Mouse (Mus musculus): ENCODE measurements around the gene Pou2f2.
"Not testable (repeated sequence)": the region's sequence is repeated elsewhere in the genome, so short reads cannot be mapped to it uniquely, and the experiment has no call there.

Gene Pou2f2

GRCm38 (mm10) chr7:25067909-25068656, 111.4 kb downstream of the Pou2f2 start:
- DNase-seq (ENCODE audit: extremely low spot score, low spot score) = no peak

DNA sequence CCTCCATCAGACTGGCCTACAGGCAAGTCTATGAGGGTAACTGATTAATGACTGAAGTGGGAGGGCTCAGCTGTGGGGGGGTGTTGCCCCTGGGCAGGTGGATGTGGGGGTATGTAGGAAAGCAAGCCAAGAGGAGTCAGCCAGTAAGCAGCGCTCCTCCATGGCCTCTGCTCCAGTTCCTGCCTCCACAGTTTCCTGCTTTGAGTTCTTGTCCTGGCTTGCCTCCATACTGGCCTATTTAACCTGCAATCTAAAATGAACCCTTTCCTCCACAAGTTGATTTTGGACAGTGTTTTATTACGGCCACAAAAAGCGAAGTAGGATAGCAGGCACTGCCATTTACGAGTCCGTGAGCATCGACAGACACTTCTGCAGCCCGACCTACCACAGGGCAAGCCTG, 112.2 kb downstream of the Pou2f2 start:
- DNase-seq (ENCODE audit: extremely low spot score, low spot score) = no peak

- DNase-seq (ENCODE audit: extremely low spot score, low spot score) = no peak
Observed at GRCm38 (mm10) chr7:25063900-25064299, 115.6 kb downstream of the Pou2f2 start.

- no peak for DNase-seq (ENCODE audit: extremely low spot score, low spot score)
Observed at GRCm38 (mm10) chr7:25063346-25063745, 116.2 kb downstream of the Pou2f2 start.

- DNase-seq (ENCODE audit: extremely low spot score, low spot score) = no peak
Observed at GRCm38 (mm10) chr7:25058836-25059235, 120.7 kb downstream of the Pou2f2 start.

DNA sequence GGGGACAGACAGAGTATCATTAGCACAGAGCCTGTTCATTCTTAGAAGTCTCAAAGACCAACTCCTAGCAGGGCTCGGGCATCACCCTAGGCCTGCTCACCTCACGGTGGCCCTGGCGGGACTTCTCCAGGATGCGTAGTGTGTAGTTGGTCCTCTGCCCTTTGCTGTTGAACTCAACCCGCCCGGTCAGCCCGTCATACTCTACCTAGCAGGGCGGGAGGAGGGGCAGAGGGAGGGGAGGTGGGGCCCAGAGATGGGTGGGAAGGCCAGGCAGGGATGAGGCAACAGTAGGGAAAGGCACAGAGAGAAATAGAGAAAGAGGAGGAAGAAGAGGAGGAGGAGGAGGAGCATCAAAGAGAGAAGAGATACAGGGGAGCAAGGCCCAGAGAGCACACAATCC, 121.1 kb downstream of the Pou2f2 start:
- no peak for DNase-seq (ENCODE audit: extremely low spot score, low spot score)

DNA sequence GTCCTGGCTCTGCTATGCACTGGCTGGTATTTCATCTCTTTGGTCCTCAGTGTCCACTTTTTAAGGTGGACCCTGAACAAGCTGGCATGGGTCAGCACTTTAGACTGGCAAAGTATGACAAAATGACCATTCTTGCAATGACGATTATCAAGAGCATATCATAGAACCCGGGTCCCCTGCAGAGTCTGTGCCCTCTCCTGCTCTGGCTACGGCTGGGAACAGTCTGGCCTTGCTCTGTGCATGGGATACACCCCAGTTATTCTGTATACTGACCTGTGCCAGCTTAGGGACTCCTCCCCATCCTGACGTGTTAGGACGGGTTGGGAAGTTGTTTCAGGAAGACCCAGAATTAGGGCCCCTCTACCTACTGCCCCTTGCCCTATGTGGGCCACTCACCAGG, 121.6 kb downstream of the Pou2f2 start:
- no peak for DNase-seq (ENCODE audit: extremely low spot score, low spot score)

- no peak for DNase-seq (ENCODE audit: extremely low spot score, low spot score)
Observed at GRCm38 (mm10) chr7:25056951-25057350, 122.6 kb downstream of the Pou2f2 start.

DNA sequence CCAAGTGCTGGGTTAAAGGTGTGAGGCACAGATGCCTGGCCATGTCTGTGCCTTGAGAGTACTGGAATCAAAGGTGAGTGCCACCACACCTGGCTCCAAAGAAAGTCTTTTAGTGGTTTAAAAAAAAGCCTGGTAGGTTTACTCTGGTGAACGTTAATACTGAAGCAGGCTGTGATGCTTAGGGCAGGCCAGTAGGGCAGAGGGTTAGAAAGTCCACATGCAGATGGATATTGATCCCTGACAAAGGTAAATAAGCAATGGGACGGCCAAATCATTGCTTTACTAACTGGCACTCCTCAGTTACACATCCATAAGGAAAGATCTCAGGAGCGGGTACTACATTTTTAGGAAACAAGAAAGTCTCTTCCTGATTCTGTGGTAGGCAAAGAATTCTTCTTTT, 126.9 kb downstream of the Pou2f2 start:
- no peak for DNase-seq (ENCODE audit: extremely low spot score, low spot score)

- DNase-seq (ENCODE audit: extremely low spot score, low spot score) = no peak
Observed at GRCm38 (mm10) chr7:25049295-25049930, 130.1 kb downstream of the Pou2f2 start.

- no peak for DNase-seq (ENCODE audit: extremely low spot score, low spot score)
Observed at GRCm38 (mm10) chr7:25047363-25047762, 132.2 kb downstream of the Pou2f2 start.

GRCm38 (mm10) chr7:25044599-25044998, 134.9 kb downstream of the Pou2f2 start:
- DNase-seq (ENCODE audit: extremely low spot score, low spot score) = not testable (repeated sequence)

- no peak for DNase-seq (ENCODE audit: extremely low spot score, low spot score)
Observed at GRCm38 (mm10) chr7:25041921-25042320, 137.6 kb downstream of the Pou2f2 start.
